Mouse (Mus musculus): Measurements from ENCODE around the gene Rnf207. TPM values are rescaled to one million over a fixed set of nuclear protein-coding genes. Genes with fewer than 3 reads are reported as not detected.

The Rnf207 gene
- total and polyA plus RNA-seq, 2 experiments from 2014 or later, result 109 to 226 TPM

DNA sequence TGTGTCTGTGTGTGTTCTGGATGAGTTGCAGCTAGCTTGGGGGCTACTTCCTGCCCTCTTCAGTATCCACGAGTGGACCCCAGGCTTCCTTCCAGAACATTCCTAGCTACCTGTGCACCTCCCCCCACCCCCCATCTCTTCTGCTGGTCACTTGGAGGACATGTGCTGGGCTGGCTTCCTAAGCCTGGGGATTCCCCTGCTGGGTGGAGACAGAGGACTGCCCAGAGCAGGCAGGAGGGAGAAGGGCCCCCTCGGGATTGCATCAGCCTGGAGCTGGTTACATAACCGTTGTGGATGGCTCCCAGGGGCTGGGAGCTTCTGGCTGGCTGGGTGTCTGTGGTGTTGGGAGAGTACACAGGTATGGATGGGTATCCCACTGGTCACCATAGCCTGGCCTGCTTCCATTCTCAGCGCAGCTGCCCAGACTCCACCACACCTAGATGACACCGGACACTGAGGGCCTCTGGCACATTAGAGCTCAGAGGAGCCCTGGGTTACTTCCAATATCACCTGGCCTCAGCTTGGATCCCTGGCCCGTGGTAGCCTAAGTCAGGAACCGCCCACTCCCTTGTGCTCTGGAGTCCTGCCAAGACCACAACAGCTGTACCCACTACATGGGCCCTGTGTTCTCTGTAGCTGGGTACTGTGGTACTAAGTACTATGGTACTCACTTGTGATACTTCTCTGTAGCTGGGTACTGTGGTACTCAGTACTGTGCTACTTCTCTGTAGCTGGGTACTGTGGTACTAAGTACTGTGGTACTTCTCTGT is 26.5 kb upstream of the Rnf207 start:
- DNase-seq (ENCODE audit: low spot score) (no peak), ATAC-seq (ENCODE audit: insufficient read depth, low read depth) (peak; percentile 24; the same call in 1 of the 2 replicates)
- Histone ChIP-seq H3K27ac (ENCODE audit: low read depth) (no peak overlapping the region), H3K4me3 (ENCODE audit: low read depth, low read length) (no peak overlapping the region), H3K4me2 (ENCODE audit: low read depth, low read length) (no peak overlapping the region), H3K4me1 (ENCODE audit: control insufficient read depth, insufficient read depth) (peaks cover 4% of the 10 kb centered on the region; the same call in 1 of the 2 replicates), H3K9me3 (replicated peaks; ENCODE audit: control insufficient read depth, low read length) (no peaks in the 10 kb centered on the region), H3K36me3 (replicated peaks; ENCODE audit: control insufficient read depth, insufficient read depth, low read length) (no peaks in the 10 kb centered on the region), H3K9ac (replicated peaks; ENCODE audit: low read depth, low read length) (no peak overlapping the region), H3K27me3 (ENCODE audit: control insufficient read depth, insufficient read depth, low read length) (peaks cover 75% of the 10 kb centered on the region)
- WGBS, result 33% methylated on average over 7 of the region's 7 CpGs
- TF ChIP-seq CTCF (IDR thresholded peaks at IDR 0.05; ENCODE audit: low read depth) (no peak), EP300 (IDR thresholded peaks at IDR 0.05; ENCODE audit: low read depth) (no peak)

DNA sequence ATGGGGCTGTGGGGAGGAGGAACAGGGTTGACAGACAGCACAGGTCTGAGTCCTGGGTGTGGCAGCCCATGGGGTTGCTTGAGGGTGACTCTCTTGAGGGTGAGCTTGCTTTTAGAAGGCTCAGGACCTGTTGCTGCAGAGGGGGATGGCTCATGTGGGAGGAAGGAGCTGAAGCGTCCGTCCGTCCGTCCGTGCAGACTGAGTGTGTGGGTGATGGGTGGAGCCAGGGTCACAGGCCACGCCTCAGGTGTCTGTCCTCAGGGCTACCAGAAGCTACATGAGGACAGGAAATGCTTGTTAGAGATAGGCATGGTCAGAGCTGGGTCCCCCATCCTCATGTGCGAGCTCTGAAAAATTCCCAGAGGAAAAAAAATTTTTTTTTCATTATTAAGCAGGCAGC is 25.9 kb upstream of the Rnf207 start:
- DNase-seq (ENCODE audit: low spot score), result no peak
- Histone ChIP-seq H3K27ac (ENCODE audit: low read depth) (no peak overlapping the region), H3K4me3 (ENCODE audit: low read depth, low read length) (no peak overlapping the region), H3K4me1 (ENCODE audit: control insufficient read depth, insufficient read depth) (peaks cover 4% of the 10 kb centered on the region; the same call in 1 of the 2 replicates), H3K9ac (replicated peaks; ENCODE audit: low read depth, low read length) (no peak overlapping the region), H3K27me3 (ENCODE audit: control insufficient read depth, insufficient read depth, low read length) (peaks cover 75% of the 10 kb centered on the region), H3K4me2 (ENCODE audit: low read depth, low read length) (no peak overlapping the region), H3K36me3 (replicated peaks; ENCODE audit: control insufficient read depth, insufficient read depth, low read length) (no peaks in the 10 kb centered on the region), H3K9me3 (replicated peaks; ENCODE audit: control insufficient read depth, low read length) (no peaks in the 10 kb centered on the region)
- no peak for TF ChIP-seq CTCF (IDR thresholded peaks at IDR 0.05; ENCODE audit: low read depth)
- no peak for TF ChIP-seq EP300 (IDR thresholded peaks at IDR 0.05; ENCODE audit: low read depth)
- ATAC-seq (ENCODE audit: insufficient read depth, low read depth), result no peak
- 57% methylated on average over 7 of the region's 7 CpGs for WGBS

DNA sequence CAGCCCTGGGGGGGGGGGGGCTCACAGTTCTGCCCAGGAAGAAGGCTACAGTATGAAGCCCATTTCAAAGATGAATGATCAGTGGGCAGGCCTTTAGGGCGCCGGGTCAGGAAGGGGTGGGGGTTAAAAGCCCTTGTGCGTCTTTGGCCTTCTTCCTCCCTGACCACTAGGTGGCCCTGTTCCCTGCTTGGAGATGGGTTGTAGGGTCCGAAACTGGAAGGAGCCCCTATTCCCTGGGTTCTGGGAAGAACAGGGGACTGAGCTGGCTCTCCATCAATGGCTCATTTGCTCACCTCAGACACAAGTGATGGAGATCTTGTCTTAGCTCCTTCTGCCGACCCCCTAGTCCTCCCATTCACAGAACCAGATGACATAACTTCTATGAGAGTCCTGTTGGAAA is 24.5 kb upstream of the Rnf207 start:
- no peak for DNase-seq (ENCODE audit: low spot score)

DNA sequence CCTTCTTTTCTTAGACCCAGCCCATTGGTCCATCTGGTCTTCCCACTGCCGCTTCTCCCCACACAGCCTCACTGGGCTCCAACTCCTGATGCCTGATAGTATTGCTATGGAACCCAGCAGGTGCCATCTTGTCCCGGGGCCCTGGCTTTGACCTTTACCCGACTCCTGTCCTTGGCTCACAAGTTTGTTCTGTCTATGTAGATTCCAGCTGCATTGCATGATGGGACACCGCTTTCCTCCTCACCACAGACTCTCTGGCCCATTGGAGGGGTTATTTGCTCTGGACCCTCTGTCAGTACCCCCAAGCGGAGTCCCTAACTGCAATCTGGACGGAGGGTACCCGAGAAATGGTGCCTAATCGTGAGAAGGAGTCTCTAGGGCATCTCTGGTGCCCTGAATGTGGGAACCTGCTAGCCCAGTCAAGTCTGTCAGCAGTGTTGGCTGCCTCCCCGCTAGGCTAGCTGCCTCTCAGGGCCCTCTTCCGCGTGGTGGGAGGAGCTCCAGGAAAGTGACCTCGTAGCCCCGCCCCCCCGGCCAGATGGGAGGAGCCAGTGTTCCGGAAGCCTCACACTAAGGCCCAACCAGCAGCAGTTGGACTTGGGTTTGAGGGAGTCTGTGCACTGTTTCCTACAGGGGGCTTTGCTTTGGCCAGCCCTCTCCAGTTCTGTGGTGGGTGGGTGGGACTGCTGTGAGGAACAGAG is 21.9 kb upstream of the Rnf207 start:
- H3K4me3 ChIP-seq (ENCODE audit: low read depth, low read length), result no peak overlapping the region
- no peak for TF ChIP-seq CTCF (IDR thresholded peaks at IDR 0.05; ENCODE audit: low read depth)
- TF ChIP-seq EP300 (IDR thresholded peaks at IDR 0.05; ENCODE audit: low read depth), result no peak
- H3K9me3 ChIP-seq (replicated peaks; ENCODE audit: control insufficient read depth, low read length), result no peaks in the 10 kb centered on the region
- H3K27ac ChIP-seq (ENCODE audit: low read depth), result no peak overlapping the region
- 37% methylated on average over 15 of the region's 15 CpGs for WGBS
- ATAC-seq (ENCODE audit: insufficient read depth, low read depth) (no peak), DNase-seq (ENCODE audit: low spot score) (no peak)
- H3K4me2 ChIP-seq (ENCODE audit: low read depth, low read length), result no peak overlapping the region
- no peak overlapping the region for H3K9ac ChIP-seq (replicated peaks; ENCODE audit: low read depth, low read length)
- peaks cover 14% of the 10 kb centered on the region for H3K4me1 ChIP-seq (ENCODE audit: control insufficient read depth, insufficient read depth)
- H3K27me3 ChIP-seq (ENCODE audit: control insufficient read depth, insufficient read depth, low read length), result peaks cover 79% of the 10 kb centered on the region
- H3K36me3 ChIP-seq (replicated peaks; ENCODE audit: control insufficient read depth, insufficient read depth, low read length), result peaks cover 4% of the 10 kb centered on the region; the same call in 1 of the 2 replicates

More for the DNA sequence above, 24.5 kb upstream of the Rnf207 start:
- Histone ChIP-seq H3K9me3 (replicated peaks; ENCODE audit: control insufficient read depth, low read length) (no peaks in the 10 kb centered on the region), H3K27ac (ENCODE audit: low read depth) (no peak overlapping the region), H3K4me3 (ENCODE audit: low read depth, low read length) (no peak overlapping the region), H3K9ac (replicated peaks; ENCODE audit: low read depth, low read length) (no peak overlapping the region), H3K4me1 (ENCODE audit: control insufficient read depth, insufficient read depth) (peaks cover 14% of the 10 kb centered on the region), H3K4me2 (ENCODE audit: low read depth, low read length) (no peak overlapping the region), H3K27me3 (ENCODE audit: control insufficient read depth, insufficient read depth, low read length) (peaks cover 75% of the 10 kb centered on the region), H3K36me3 (replicated peaks; ENCODE audit: control insufficient read depth, insufficient read depth, low read length) (no peaks in the 10 kb centered on the region)
- no peak for ATAC-seq (ENCODE audit: insufficient read depth, low read depth)
- TF ChIP-seq CTCF (IDR thresholded peaks at IDR 0.05; ENCODE audit: low read depth) (peak; percentile 59), EP300 (IDR thresholded peaks at IDR 0.05; ENCODE audit: low read depth) (no peak)
- 10% methylated on average over 5 of the region's 5 CpGs for WGBS

DNA sequence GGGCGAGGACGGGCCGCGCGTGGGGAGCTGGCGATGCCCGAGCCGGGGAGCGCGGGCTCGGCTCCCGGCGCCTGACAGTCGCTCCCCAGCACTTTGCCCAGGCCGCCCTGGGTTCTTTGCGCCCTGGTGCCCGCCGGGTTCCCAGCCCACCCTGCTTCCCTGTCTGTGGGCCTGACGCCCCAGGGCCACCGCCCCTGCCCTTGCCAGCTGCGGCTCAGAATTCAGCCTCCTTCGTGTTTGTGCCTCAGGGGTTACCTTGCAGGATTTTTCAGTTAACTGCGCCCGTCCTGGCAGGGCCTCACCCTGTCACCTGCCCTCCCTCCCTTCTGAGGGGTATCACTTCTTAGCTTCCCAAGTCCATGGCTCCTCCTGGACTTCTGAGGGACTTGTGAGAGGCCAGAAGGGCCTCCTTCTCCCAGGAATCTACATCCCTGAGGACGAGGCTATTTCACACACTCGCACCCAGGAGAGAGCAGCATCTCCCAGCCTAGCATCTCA is 20.5 kb upstream of the Rnf207 start:
- DNase-seq (ENCODE audit: low spot score), result no peak
- Histone ChIP-seq H3K4me3 (ENCODE audit: low read depth, low read length) (peak overlapping the region; percentile 56), H3K27me3 (ENCODE audit: control insufficient read depth, insufficient read depth, low read length) (peaks cover 69% of the 10 kb centered on the region), H3K9me3 (replicated peaks; ENCODE audit: control insufficient read depth, low read length) (no peaks in the 10 kb centered on the region), H3K36me3 (replicated peaks; ENCODE audit: control insufficient read depth, insufficient read depth, low read length) (peaks cover 15% of the 10 kb centered on the region), H3K27ac (ENCODE audit: low read depth) (no peak overlapping the region), H3K9ac (replicated peaks; ENCODE audit: low read depth, low read length) (no peak overlapping the region), H3K4me2 (ENCODE audit: low read depth, low read length) (peak overlapping the region; percentile 91), H3K4me1 (ENCODE audit: control insufficient read depth, insufficient read depth) (peaks cover 10% of the 10 kb centered on the region)
- TF ChIP-seq CTCF (IDR thresholded peaks at IDR 0.05; ENCODE audit: low read depth), result no peak
- TF ChIP-seq EP300 (IDR thresholded peaks at IDR 0.05; ENCODE audit: low read depth), result no peak
- no peak for ATAC-seq (ENCODE audit: insufficient read depth, low read depth)
- WGBS, result 4% methylated on average over 20 of the region's 26 CpGs
